Mouse (Mus musculus): ENCODE results near the gene Adora1. TPM values are rescaled to one million over a fixed set of nuclear protein-coding genes. Genes with fewer than 3 reads are reported as not detected.

The Adora1 gene
- polyA plus RNA-seq, 1 experiment from 2014 or later = 0.30 TPM

DNA sequence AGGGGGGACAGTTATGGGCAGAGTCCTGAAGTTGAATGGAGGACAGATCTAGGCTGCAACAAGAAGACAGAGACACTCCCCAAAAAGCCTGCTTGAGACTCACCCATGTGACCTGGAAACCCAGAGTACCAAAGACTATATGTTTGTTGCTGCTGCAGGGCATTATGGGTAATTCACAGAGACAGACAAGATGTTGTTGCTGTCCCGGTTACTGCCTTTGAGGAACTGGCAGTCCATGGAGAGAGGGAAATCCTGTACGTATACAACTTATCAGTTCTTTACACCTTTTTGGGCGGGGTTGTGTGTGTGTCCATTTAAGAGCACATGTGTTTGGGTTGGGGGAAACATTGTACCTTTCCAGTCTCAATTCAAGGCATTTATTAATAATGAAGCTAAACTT lies 3.5 kb downstream of the Adora1 start:
- no peak for TF ChIP-seq CTCF (IDR thresholded peaks at IDR 0.05; ENCODE audit: low read depth)
- H3K9ac ChIP-seq = no peak overlapping the region
- no peaks in the 10 kb centered on the region for H3K9me3 ChIP-seq (ENCODE audit: low read depth, low read length)
- no peaks in the 10 kb centered on the region for H3K36me3 ChIP-seq (ENCODE audit: insufficient read depth)
- H3K27ac ChIP-seq (ENCODE audit: low read depth) = no peak overlapping the region
- WGBS = 71% methylated on average over 3 of the region's 3 CpGs
- H3K4me1 ChIP-seq (ENCODE audit: insufficient read depth) = 0 out of 2 replicates have a peak, but pooled peaks cover 7% of the 10 kb centered on the region
- H3K4me2 ChIP-seq = no peak overlapping the region
- no peak overlapping the region for H3K4me3 ChIP-seq (ENCODE audit: low read depth, low read length)
- ATAC-seq (ENCODE audit: insufficient read depth) (no peak), DNase-seq (no peak)
- H3K27me3 ChIP-seq (ENCODE audit: insufficient read depth, low read length) = peaks cover 36% of the 10 kb centered on the region

DNA sequence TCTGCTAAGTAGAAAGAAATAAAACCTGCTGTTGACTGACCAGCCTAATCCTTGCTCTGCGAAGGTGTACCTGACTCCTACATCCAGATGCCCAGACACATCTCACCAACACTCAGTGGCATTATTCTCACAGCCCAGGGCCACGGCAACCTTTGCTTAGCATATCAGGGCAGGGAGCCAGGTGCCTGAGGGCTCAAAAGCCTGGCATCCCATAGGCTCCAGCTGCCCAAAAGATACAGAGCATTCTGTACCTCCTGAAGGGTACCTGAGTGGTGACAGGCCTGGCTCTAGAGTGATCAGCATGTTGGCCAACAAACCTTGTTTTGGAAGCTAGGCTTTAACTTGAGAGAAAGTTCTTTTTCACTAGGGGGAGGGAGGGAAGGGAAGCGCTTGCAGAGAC lies 4.0 kb downstream of the Adora1 start:
- Histone ChIP-seq H3K36me3 (ENCODE audit: insufficient read depth) (no peaks in the 10 kb centered on the region), H3K4me3 (ENCODE audit: low read depth, low read length) (no peak overlapping the region), H3K4me1 (ENCODE audit: insufficient read depth) (0 out of 2 replicates have a peak, but pooled peaks cover 7% of the 10 kb centered on the region), H3K9ac (no peak overlapping the region), H3K27me3 (ENCODE audit: insufficient read depth, low read length) (peaks cover 32% of the 10 kb centered on the region), H3K4me2 (no peak overlapping the region), H3K27ac (ENCODE audit: low read depth) (no peak overlapping the region), H3K9me3 (ENCODE audit: low read depth, low read length) (no peaks in the 10 kb centered on the region)
- no peak for TF ChIP-seq CTCF (IDR thresholded peaks at IDR 0.05; ENCODE audit: low read depth)
- no peak for ATAC-seq (ENCODE audit: insufficient read depth)
- DNase-seq = no peak
- WGBS = 77% methylated on average over 3 of the region's 3 CpGs

DNA sequence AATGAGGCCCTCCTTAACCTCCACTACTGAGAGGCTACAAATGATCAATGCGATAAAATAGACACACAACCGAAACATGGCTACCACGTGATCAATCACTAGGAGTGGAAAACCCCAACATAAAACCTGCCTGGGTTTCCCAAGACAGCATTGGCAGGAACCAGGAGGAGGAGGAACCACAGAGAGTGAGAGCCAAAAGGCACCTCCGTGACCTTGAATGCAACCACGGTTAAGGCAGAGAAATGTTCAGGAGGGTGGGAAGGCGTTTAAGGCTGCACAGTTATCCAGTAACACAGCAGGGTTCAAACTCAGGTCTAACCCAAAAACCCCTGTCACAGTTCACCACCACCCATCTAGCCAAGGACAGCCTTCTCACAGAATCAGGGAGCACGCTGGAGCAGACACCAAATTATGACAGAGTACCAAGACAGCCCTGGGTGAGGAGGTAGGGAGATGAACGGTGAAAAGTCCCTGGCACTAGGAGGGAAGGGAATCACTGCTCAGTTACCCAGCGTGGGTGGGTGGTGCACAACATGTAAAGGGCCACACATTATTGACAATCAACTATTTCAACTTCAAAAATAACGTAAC lies 4.5 kb downstream of the Adora1 start:
- Histone ChIP-seq H3K9ac (no peak overlapping the region), H3K4me1 (ENCODE audit: insufficient read depth) (0 out of 2 replicates have a peak, but pooled peaks cover 7% of the 10 kb centered on the region), H3K27ac (ENCODE audit: low read depth) (no peak overlapping the region), H3K4me2 (no peak overlapping the region), H3K27me3 (ENCODE audit: insufficient read depth, low read length) (peaks cover 27% of the 10 kb centered on the region), H3K4me3 (ENCODE audit: low read depth, low read length) (no peak overlapping the region), H3K9me3 (ENCODE audit: low read depth, low read length) (no peaks in the 10 kb centered on the region), H3K36me3 (ENCODE audit: insufficient read depth) (no peaks in the 10 kb centered on the region)
- WGBS = 76% methylated on average over 10 of the region's 10 CpGs
- DNase-seq (no peak), ATAC-seq (ENCODE audit: insufficient read depth) (no peak)
- no peak for TF ChIP-seq CTCF (IDR thresholded peaks at IDR 0.05; ENCODE audit: low read depth)

DNA sequence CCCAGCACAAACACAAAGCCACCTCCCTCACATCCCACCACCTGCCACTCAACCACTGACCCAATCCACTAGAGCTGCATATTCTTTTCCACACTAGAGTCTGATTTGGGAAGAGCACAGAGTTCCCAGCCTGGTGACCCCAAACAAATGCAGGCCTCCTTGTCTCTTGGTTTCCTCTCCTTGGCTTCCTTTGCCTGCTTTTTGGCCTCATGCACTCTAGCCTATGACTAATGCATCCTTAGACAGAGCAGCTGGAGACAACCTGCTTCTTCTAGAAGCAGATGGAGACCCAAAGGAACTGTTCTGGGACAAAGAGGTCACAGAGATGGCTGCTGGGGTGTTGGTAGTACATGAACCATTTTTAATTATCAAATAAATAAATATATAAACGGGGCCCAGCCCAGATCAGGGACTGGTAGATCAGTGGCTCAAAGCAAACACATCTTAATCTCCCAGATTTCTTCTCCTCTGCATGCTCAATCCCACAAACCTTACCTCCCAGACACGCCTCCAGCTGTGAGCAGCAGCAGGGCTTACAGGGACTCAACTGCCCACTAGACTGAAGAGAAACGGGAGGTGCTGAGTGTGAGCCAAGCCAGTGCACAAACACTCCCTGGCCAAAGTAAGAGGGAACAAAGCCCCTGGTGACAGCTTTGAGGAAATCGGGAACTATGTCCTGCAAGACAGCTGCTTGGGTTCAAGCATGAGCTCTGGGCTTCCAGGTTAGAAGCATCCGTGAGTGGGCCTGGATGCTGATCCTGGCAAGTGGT lies 5.2 kb downstream of the Adora1 start:
- Histone ChIP-seq H3K27ac (ENCODE audit: low read depth) (no peak overlapping the region), H3K9me3 (ENCODE audit: low read depth, low read length) (no peaks in the 10 kb centered on the region), H3K4me2 (no peak overlapping the region), H3K36me3 (ENCODE audit: insufficient read depth) (no peaks in the 10 kb centered on the region), H3K4me3 (ENCODE audit: low read depth, low read length) (no peak overlapping the region), H3K27me3 (ENCODE audit: insufficient read depth, low read length) (peaks cover 19% of the 10 kb centered on the region), H3K9ac (no peak overlapping the region), H3K4me1 (ENCODE audit: insufficient read depth) (0 out of 2 replicates have a peak, but pooled peaks cover 7% of the 10 kb centered on the region)
- WGBS = 57% methylated on average over 5 of the region's 5 CpGs
- TF ChIP-seq CTCF (IDR thresholded peaks at IDR 0.05; ENCODE audit: low read depth) = no peak
- no peak for DNase-seq
- no peak for ATAC-seq (ENCODE audit: insufficient read depth)

GRCm38 (mm10) chr1:134226739-134227138 lies 8.5 kb downstream of the Adora1 start:
- H3K4me2 ChIP-seq = no peak overlapping the region
- no peaks in the 10 kb centered on the region for H3K4me1 ChIP-seq (ENCODE audit: insufficient read depth)
- no peaks in the 10 kb centered on the region for H3K36me3 ChIP-seq (ENCODE audit: insufficient read depth)
- no peak overlapping the region for H3K9ac ChIP-seq
- WGBS = 47% methylated on average over 8 of the region's 8 CpGs
- TF ChIP-seq CTCF (IDR thresholded peaks at IDR 0.05; ENCODE audit: low read depth) = no peak
- H3K27me3 ChIP-seq (ENCODE audit: insufficient read depth, low read length) = no peaks in the 10 kb centered on the region
- ATAC-seq (ENCODE audit: insufficient read depth) (no peak), DNase-seq (no peak)
- no peak overlapping the region for H3K27ac ChIP-seq (ENCODE audit: low read depth)
- no peaks in the 10 kb centered on the region for H3K9me3 ChIP-seq (ENCODE audit: low read depth, low read length)
- no peak overlapping the region for H3K4me3 ChIP-seq (ENCODE audit: low read depth, low read length)

DNA sequence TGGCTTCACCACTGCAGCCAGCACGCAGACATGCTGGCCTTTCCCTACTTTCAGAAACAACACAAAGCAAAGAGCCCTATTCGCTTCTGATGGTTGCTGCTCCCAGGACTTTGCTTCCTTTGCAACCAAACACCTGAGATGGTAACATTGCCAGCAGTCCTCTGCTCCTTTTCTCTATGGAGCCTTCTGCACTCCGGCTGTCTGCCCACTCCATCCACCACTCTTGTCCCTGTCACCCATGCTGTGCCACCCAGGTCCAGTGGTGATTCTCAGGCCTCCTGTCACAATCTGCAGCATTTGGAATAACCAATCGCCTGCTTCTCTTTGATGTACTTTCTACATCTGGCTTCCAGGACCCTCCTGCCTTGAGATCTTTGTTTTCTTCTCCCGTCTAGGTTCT lies 9.9 kb downstream of the Adora1 start:
- no peak overlapping the region for H3K4me3 ChIP-seq (ENCODE audit: low read depth, low read length)
- H3K9me3 ChIP-seq (ENCODE audit: low read depth, low read length) = no peaks in the 10 kb centered on the region
- H3K27me3 ChIP-seq (ENCODE audit: insufficient read depth, low read length) = no peaks in the 10 kb centered on the region
- H3K4me2 ChIP-seq = no peak overlapping the region
- H3K36me3 ChIP-seq (ENCODE audit: insufficient read depth) = no peaks in the 10 kb centered on the region
- no peak for DNase-seq
- no peak for TF ChIP-seq CTCF (IDR thresholded peaks at IDR 0.05; ENCODE audit: low read depth)
- WGBS = 87% methylated on average over 5 of the region's 5 CpGs
- no peak for ATAC-seq (ENCODE audit: insufficient read depth)
- H3K27ac ChIP-seq (ENCODE audit: low read depth) = no peak overlapping the region
- H3K9ac ChIP-seq = no peak overlapping the region
- H3K4me1 ChIP-seq (ENCODE audit: insufficient read depth) = no peaks in the 10 kb centered on the region

GRCm38 (mm10) chr1:134224649-134225227 lies 10.5 kb downstream of the Adora1 start:
- Histone ChIP-seq H3K36me3 (ENCODE audit: insufficient read depth) (no peaks in the 10 kb centered on the region), H3K9ac (no peak overlapping the region), H3K9me3 (ENCODE audit: low read depth, low read length) (no peaks in the 10 kb centered on the region), H3K4me1 (ENCODE audit: insufficient read depth) (no peaks in the 10 kb centered on the region), H3K4me2 (no peak overlapping the region), H3K27ac (ENCODE audit: low read depth) (no peak overlapping the region), H3K4me3 (ENCODE audit: low read depth, low read length) (no peak overlapping the region), H3K27me3 (ENCODE audit: insufficient read depth, low read length) (no peaks in the 10 kb centered on the region)
- DNase-seq = no peak
- TF ChIP-seq CTCF (IDR thresholded peaks at IDR 0.05; ENCODE audit: low read depth) = no peak
- 79% methylated on average over 12 of the region's 12 CpGs for WGBS
- ATAC-seq (ENCODE audit: insufficient read depth) = no peak

Data from lung, embryonic 14.5 days (tissue).